Mouse (Mus musculus): Measurements from ENCODE around the gene Yju2. TPM values are rescaled to one million over a fixed set of nuclear protein-coding genes. Genes with fewer than 3 reads are reported as not detected.

Gene Yju2
- polyA plus RNA-seq, 1 experiment from 2014 or later: 22.0 TPM

GRCm38 (mm10) chr17:55990278-55990898 is 31.5 kb downstream of the Yju2 start:
- no peak for ATAC-seq (ENCODE audit: insufficient read depth)

DNA sequence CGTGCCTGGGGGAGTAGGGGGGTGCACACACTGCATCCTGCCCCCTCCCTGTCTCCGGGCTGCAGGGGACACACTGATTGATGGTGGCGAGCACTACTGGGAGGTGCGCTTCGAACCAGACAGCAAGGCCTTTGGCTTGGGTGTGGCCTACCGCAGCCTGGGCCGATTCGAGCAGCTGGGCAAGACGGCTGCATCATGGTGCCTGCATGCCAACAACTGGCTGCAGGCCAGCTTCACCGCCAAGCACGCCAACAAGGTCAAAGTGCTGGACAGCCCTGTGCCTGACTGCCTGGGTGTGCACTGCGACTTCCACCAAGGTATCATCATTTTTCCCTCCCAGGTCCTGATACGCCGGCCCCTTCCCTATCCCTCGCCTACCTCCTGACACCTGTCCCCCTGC is 37.1 kb downstream of the Yju2 start:
- no peak overlapping the region for H3K4me2 ChIP-seq
- no peak overlapping the region for H3K9ac ChIP-seq
- WGBS: 80% methylated on average over 15 of the region's 15 CpGs
- TF ChIP-seq CTCF (IDR thresholded peaks at IDR 0.05; ENCODE audit: low read depth): no peak
- no peak overlapping the region for H3K27ac ChIP-seq (ENCODE audit: low read depth)
- H3K4me1 ChIP-seq (ENCODE audit: insufficient read depth): no peaks in the 10 kb centered on the region
- H3K9me3 ChIP-seq (ENCODE audit: low read depth, low read length): no peaks in the 10 kb centered on the region
- no peak overlapping the region for H3K4me3 ChIP-seq (ENCODE audit: low read depth, low read length)
- no peaks in the 10 kb centered on the region for H3K36me3 ChIP-seq (ENCODE audit: insufficient read depth)
- H3K27me3 ChIP-seq (ENCODE audit: insufficient read depth, low read length): peaks cover 10% of the 10 kb centered on the region; the same call in 1 of the 2 replicates
- DNase-seq (no peak), ATAC-seq (ENCODE audit: insufficient read depth) (no peak)

More at GRCm38 (mm10) chr17:55990278-55990898, 31.5 kb downstream of the Yju2 start:
- no peaks in the 10 kb centered on the region for H3K27me3 ChIP-seq (ENCODE audit: insufficient read depth, low read length)
- H3K36me3 ChIP-seq (ENCODE audit: insufficient read depth): no peaks in the 10 kb centered on the region
- TF ChIP-seq CTCF (IDR thresholded peaks at IDR 0.05; ENCODE audit: low read depth): no peak
- H3K4me3 ChIP-seq (ENCODE audit: low read depth, low read length): no peak overlapping the region
- H3K27ac ChIP-seq (ENCODE audit: low read depth): no peak overlapping the region
- no peaks in the 10 kb centered on the region for H3K4me1 ChIP-seq (ENCODE audit: insufficient read depth)
- H3K4me2 ChIP-seq: no peak overlapping the region
- H3K9me3 ChIP-seq (ENCODE audit: low read depth, low read length): no peaks in the 10 kb centered on the region
- 75% methylated on average over 8 of the region's 8 CpGs for WGBS
- no peak overlapping the region for H3K9ac ChIP-seq
- DNase-seq: no peak

GRCm38 (mm10) chr17:55999794-56000499 is 41.0 kb downstream of the Yju2 start:
- H3K27me3 ChIP-seq (ENCODE audit: insufficient read depth, low read length): peaks cover 10% of the 10 kb centered on the region; the same call in 1 of the 2 replicates
- H3K36me3 ChIP-seq (ENCODE audit: insufficient read depth): no peaks in the 10 kb centered on the region
- H3K27ac ChIP-seq (ENCODE audit: low read depth): no peak overlapping the region
- no peaks in the 10 kb centered on the region for H3K4me1 ChIP-seq (ENCODE audit: insufficient read depth)
- no peak overlapping the region for H3K9ac ChIP-seq
- H3K9me3 ChIP-seq (ENCODE audit: low read depth, low read length): no peaks in the 10 kb centered on the region
- ATAC-seq (ENCODE audit: insufficient read depth): 0 out of 2 replicates have a peak, but pooled peaks have one; percentile 3
- peak overlapping the region; percentile 32 for H3K4me2 ChIP-seq
- DNase-seq: no peak
- TF ChIP-seq CTCF (IDR thresholded peaks at IDR 0.05; ENCODE audit: low read depth): no peak
- 0 out of 2 replicates have a peak overlapping the region, but pooled peaks have one; percentile 4 for H3K4me3 ChIP-seq (ENCODE audit: low read depth, low read length)
- 10% methylated on average over 30 of the region's 30 CpGs for WGBS

DNA sequence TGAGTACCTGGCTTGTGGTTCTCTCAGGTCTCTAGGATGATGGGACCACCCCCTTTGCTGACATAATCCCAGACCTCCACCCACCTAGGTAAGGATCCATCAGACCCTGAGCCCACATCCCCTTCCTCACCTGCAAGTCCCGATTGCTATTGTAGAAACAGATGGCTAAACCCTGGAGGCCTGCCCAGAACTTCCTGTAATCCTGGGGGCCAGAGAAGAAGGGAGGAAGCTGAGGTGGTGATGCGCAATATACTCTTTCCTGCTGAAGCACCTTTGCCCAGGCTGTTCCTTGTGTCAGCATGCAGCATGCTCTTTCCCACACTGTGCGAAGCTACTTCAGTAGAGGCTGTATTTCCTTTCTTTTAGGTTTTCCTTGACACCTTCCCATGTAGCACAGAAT is 44.1 kb downstream of the Yju2 start:
- no peak for DNase-seq
- Histone ChIP-seq H3K27ac (ENCODE audit: low read depth) (no peak overlapping the region), H3K4me2 (no peak overlapping the region), H3K4me1 (ENCODE audit: insufficient read depth) (0 out of 2 replicates have a peak, but pooled peaks cover 6% of the 10 kb centered on the region), H3K36me3 (ENCODE audit: insufficient read depth) (no peaks in the 10 kb centered on the region), H3K4me3 (ENCODE audit: low read depth, low read length) (no peak overlapping the region), H3K9ac (no peak overlapping the region), H3K9me3 (ENCODE audit: low read depth, low read length) (no peaks in the 10 kb centered on the region), H3K27me3 (ENCODE audit: insufficient read depth, low read length) (peaks cover 14% of the 10 kb centered on the region; the same call in 1 of the 2 replicates)
- no peak for ATAC-seq (ENCODE audit: insufficient read depth)
- TF ChIP-seq CTCF (IDR thresholded peaks at IDR 0.05; ENCODE audit: low read depth): no peak
- WGBS: 78% methylated on average over 3 of the region's 3 CpGs

GRCm38 (mm10) chr17:56005415-56006061 is 46.6 kb downstream of the Yju2 start, which contains the start of the genes Stap2 and Mpnd:
TSS of gene Stap2 (minus strand) at chr17:56005584.
TSS of gene Mpnd (plus strand) at chr17:56005711.
- Histone ChIP-seq H3K27ac (ENCODE audit: low read depth) (no peak within 1 kb of the TSS; the same call in 1 of the 2 replicates), H3K4me2 (peak within 1 kb of the TSS; percentile 52), H3K27me3 (ENCODE audit: insufficient read depth, low read length) (peaks cover 4% of the 10 kb centered on the region; the same call in 1 of the 2 replicates), H3K4me3 (ENCODE audit: low read depth, low read length) (peak within 1 kb of the TSS; percentile 26), H3K4me1 (ENCODE audit: insufficient read depth) (0 out of 2 replicates have a peak, but pooled peaks cover 13% of the 10 kb centered on the region), H3K9ac (peak within 1 kb of the TSS; percentile 22), H3K36me3 (ENCODE audit: insufficient read depth) (no peaks in the 10 kb centered on the region), H3K9me3 (ENCODE audit: low read depth, low read length) (no peaks in the 10 kb centered on the region)
- no peak for TF ChIP-seq CTCF (IDR thresholded peaks at IDR 0.05; ENCODE audit: low read depth)
- no peak for ATAC-seq (ENCODE audit: insufficient read depth)
- peak; percentile 76 for DNase-seq
- WGBS: 25% methylated on average over 13 of the region's 13 CpGs

DNA sequence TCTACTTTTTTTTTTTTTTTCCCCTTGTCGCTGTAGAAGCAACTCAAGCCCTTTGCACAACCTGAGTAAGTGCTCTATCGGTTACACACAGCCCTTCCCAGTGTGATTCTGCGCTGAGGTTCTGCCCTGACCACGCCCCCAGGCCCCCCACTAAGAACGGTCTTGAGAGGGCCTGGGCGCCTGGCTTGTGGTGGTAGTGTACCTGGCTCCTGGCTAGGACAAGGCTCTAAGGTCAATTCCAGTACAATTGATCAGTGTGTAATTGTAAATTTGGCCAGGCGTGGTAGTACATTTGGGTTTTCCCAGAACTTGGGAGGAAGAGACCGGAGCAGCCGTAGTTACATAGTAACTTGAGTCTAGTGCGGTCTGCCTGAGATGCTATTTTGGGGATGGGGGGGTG is 48.1 kb downstream of the Yju2 start:
- 42% methylated on average over 10 of the region's 10 CpGs for WGBS
- no peak overlapping the region for H3K9ac ChIP-seq
- DNase-seq: no peak
- 0 out of 2 replicates have a peak, but pooled peaks cover 4% of the 10 kb centered on the region for H3K27me3 ChIP-seq (ENCODE audit: insufficient read depth, low read length)
- no peak for TF ChIP-seq CTCF (IDR thresholded peaks at IDR 0.05; ENCODE audit: low read depth)
- peak overlapping the region; percentile 88 for H3K27ac ChIP-seq (ENCODE audit: low read depth)
- 0 out of 2 replicates have a peak, but pooled peaks cover 13% of the 10 kb centered on the region for H3K4me1 ChIP-seq (ENCODE audit: insufficient read depth)
- H3K4me3 ChIP-seq (ENCODE audit: low read depth, low read length): no peak overlapping the region
- H3K36me3 ChIP-seq (ENCODE audit: insufficient read depth): peaks cover 12% of the 10 kb centered on the region
- no peaks in the 10 kb centered on the region for H3K9me3 ChIP-seq (ENCODE audit: low read depth, low read length)
- ATAC-seq (ENCODE audit: insufficient read depth): no peak
- H3K4me2 ChIP-seq: peak overlapping the region; percentile 100; the same call in 1 of the 2 replicates
